Mouse (Mus musculus) ovary, postnatal 36 days (tissue): ENCODE measurements around the gene Hdac5.
A peak's percentile ranks its signal among the peaks of the same experiment; 100 is the strongest.

Experiments used
- DNase-seq: peaks from one replicate; pipeline ENCODE4 v3.0.0; 2022; ENCODE audit warnings: low spot score, mixed read lengths

The Hdac5 gene

DNA sequence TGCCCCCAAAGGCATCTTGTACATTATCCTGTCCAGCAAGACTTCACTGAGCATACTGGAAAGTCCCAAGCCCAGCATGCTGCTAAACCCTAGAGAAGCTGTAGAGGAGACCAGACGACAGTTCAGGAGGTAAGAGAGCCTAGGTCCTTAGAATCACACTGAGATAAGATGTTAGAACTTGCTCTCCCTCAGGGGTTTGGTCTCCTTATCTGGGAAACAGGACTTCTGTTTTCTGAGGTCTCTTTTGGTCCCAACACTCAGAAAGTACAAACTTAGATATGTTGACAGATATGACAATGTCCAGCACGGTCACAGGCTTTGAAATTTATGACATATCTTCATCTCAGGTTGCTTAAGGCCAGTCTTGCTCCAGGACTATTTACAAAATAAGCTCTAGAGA is 6.1 kb upstream of the Hdac5 start:
- no peak for DNase-seq

GRCm38 (mm10) chr11:102229331-102229953 is 524 bp downstream of the Hdac5 start:
- DNase-seq, result no peak

DNA sequence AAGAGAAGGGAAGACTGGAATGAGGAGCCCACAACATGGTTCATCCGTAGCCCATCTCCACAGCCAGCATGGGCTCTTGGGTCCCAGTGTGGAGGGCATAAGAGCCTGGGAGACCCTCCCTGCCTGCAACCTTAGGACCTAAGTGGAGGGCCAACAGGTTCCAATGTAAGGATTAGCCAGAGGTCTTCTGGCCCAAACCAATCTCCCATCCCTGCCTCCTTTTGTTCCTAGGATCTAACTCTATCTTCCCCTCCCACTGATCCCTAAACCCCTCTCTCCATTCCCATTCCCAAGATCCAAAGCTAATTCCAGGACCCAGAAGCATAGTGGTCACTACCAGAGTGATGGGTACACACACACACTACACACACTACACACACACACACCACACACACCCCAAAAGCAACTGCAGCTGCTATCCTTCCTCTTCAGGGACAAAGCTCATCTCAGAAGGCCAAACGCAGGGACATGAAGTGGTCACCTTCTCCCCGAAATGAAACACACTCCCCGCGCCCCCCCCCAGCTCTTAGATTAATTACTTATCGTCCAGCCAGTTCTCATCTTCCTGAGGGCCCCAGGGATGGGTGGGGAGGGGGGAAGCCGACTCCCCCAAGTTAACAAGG is 1.2 kb downstream of the Hdac5 start:
- DNase-seq, result no peak

DNA sequence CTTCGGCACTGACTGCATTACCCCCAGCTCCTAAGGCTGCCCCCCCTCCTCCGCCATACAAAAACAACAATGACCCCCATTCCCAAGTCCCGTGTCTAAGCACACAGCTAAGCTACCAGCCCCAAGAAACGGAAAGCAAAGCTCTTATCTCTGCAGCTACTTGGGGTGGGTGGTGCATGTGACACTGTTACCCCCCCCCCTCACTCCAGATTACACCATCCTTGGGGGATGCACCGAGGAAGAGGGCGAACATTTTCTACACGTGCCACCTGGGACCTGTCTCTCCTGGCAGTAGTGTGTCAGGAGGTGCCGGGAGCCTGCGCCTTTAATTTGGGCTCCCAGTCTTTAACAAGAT is 1.8 kb downstream of the Hdac5 start:
- DNase-seq, result no peak

- no peak for DNase-seq
These were observed 2.4 kb downstream of the Hdac5 start for GRCm38 (mm10) chr11:102227270-102228190.

- DNase-seq, result no peak
These were observed 3.6 kb downstream of the Hdac5 start for GRCm38 (mm10) chr11:102226067-102226978.

DNA sequence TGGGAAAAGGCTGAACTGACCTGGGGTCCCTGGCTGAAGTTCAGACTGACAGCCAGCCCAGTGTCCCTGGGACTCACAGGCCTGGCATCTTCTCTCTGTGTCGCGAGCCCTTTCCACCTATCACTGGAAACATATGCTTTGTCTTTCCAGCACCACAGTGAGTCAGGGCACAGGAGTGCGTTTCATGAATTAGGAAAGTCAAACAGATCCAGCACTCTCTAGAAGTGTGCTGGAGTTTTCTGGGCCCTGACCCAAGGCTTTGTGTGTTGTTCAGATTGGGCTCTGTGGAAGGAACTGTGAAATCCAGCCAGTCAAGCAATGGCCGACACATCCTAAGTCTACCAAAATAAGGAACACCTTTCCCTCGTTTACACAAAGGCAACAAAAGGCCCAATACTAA is 4.7 kb downstream of the Hdac5 start:
- no peak for DNase-seq

GRCm38 (mm10) chr11:102224686-102225085 is 5.3 kb downstream of the Hdac5 start:
- DNase-seq, result peak; percentile 63

DNA sequence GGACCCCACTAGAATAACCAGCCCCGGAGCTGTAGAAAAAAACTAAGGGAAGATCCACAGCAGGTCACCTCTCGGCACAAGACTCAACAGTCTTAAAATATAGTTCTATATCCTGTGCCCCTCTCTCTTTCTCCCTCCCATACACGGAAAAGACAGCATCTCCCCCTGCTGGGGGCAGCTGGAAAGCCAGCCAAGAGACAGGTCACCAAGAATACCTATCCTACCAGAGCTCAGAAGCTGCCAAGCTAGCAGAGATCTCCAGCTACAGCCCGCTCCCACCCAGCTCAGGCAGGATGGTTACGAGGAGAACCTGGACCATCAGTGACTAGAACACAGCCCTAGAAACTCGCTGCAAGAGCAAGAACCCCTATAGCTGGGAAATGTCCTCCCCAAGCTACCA is 6.8 kb downstream of the Hdac5 start:
- peak; percentile 60 for DNase-seq

DNA sequence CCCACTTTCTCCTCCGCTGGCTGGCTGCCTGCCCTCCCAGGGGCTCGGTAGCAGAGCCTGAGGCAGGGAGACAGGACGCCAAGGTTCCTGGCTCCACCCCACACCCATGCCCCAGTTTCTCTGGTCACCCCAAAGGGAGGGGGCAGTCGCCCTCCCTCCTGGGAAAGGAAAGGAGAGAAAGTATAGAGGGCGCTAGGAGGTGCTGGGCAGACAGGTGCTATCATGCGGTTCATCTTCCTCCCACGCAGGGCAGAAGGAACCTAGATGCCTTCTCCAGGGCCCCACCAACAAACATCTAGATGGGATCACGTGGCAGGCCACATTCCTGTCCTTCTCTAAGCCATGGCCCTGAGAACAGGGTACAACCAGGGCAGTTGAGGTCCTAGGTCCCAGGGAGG is 8.0 kb downstream of the Hdac5 start:
- no peak for DNase-seq

DNA sequence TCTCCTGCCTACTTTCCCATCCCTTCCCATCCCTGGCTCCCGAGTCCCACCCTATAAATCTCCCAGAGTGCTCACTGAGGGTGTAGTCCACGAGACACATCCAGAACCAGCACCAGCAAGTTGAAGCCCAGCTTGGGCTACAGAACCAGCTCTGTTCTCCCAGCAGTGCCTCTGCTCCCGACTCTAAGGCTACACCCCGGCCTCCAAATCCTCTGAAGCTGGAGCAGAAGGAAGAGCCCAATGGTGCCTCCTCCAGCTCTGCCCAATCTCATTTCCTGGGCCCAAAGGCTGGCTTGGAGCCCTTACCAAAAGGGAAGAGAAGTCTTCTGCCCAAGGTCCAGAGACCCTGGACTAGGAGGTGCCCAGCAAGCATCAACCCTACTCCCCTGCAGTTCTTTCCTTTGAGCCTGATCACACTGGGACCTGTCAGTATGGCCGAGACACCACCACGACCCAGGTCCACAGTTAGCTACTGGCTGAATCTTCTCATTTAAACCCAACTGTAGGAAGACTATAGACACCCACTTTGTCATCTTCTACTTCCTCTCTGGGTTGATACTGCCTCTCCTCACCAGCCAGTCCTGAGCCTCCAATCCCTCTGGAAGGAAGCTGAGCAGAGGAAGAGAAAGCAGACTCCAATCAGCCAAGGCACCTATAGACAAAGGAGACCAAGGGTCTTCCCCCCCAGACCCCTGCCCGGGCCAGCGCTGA is 8.6 kb downstream of the Hdac5 start:
- no peak for DNase-seq

DNA sequence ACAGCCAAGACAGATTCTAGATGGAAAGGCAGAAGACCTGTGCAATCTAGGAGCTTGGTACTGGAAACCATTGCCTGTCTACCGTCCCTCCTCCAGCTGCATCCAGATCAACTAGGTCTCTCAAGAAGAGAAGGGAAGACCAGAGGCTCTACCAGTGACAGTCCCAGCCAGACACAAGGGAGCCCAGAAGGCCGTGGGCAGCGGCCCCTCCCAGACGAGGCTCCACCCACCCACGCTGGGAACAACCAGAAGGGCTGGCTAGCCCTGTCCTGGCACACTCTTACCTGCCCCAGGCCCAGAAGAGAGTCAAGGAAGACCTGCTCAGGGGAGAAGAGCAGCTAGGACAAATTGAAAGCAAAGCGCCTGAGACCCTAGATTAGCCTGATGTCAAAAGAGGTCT is 9.5 kb downstream of the Hdac5 start:
- DNase-seq, result no peak

DNA sequence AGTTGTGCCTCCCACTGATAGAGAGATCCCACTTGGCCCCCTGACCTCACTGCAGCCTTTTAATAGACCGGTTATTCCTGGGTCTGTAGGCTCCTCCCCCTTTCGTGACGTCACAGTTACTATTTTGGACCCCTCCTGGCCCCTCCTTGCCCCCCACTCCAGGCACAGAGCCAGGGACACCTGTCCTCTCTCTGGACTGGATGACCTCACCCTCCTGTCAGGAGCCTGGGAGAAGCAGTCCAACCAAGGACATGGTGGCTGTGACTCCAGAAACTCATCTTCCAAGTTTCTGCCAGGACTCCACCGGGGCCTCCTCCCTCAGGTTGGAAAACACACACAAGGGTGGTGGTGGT is 10.0 kb downstream of the Hdac5 start:
- DNase-seq, result no peak

GRCm38 (mm10) chr11:102219247-102219993 is 10.5 kb downstream of the Hdac5 start:
- no peak for DNase-seq

GRCm38 (mm10) chr11:102218783-102219182 is 11.2 kb downstream of the Hdac5 start:
- peak; percentile 94 for DNase-seq

- DNase-seq, result no peak
These were observed 12.0 kb downstream of the Hdac5 start for GRCm38 (mm10) chr11:102217876-102218430.

DNA sequence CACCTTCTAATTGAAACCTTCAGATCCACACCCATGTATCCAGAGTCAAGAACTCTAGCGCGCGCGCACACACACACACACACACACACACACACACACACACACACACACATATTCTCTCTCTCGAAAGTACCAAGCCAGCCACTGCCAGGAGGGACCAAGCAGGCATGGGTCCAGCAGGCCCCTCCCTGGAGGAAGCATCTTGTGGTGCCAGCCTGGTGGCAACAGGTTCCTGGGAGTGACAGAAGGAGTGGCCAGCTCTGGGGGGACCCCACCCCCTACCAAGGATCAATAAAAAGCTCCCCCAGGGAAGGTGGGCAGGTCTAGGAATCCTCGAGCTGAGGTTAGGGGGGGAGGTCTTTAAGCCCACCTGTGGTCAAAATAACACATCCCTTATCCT is 12.6 kb downstream of the Hdac5 start:
- DNase-seq, result no peak

GRCm38 (mm10) chr11:102216886-102217240 is 13.1 kb downstream of the Hdac5 start:
- DNase-seq, result no peak

GRCm38 (mm10) chr11:102216056-102216885 is 13.7 kb downstream of the Hdac5 start:
- peak; percentile 49 for DNase-seq

DNA sequence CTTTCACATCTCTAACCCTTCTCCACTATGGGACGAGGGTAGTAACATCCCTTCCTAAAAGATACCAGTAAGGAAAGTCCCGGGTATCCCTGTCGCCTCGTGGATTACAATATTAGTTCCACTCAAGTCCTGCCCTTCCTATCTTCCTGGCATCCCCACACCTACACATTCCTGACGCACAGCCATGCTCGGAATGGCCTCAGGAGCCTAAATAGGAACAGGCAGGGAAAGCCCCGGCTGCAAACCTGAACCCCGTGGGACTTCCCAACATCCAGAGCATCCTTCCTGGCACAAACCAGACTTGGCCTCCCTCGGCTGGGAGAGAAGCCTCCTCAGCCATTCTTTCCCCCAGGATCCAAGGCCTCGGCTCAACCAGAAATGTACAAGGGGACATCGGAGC is 14.5 kb downstream of the Hdac5 start:
- no peak for DNase-seq
